ENCODE assay signal across 10 mouse cellular contexts in genomic region chr7:99126057-99126456, GRCm38 (mm10). TPM values are rescaled to one million over a fixed set of nuclear protein-coding genes. Genes with fewer than 3 reads are reported as not detected.
DNase-seq lines count a peak whose midpoint lies in the region.
"Had no signal": no experiment of that assay in that cellular context is flagged by ENCODE, and none has a peak within 500 bp of the region (broad histone marks: within the 10 kb centered on the region; RNA-seq: fewer than 3 reads in every experiment).

No protein-coding gene starts in this region.

- DNase-seq in gastrocnemius, postnatal 10 days, result peak; percentile 54
- DNase-seq in gastrocnemius, postnatal 4 days (ENCODE audit: low spot score in 2 of 2), result no peak
- DNase-seq in NIH3T3 (ENCODE audit: low read depth) (peak; percentile 21), liver (no peak)
- DNase-seq in heart, adult 18-20 months, result peak; percentile 43 to 65
- DNase-seq in heart, postnatal 4 days, result peak; percentile 88
- DNase-seq in left cerebral cortex, adult 8-10 months (ENCODE audit: low spot score in 2 of 2), result no peak
- no peak for DNase-seq in left cerebral cortex, adult 9 months (ENCODE audit: low spot score in 2 of 2)
- DNase-seq: forebrain, postnatal 0 days; kidney, postnatal 14 days had no signal

RNA-seq across cellular contexts. Expression of gene Uvrag, which starts 14.9 kb away (rescaled TPM):
- 10 to 100 TPM; 18.4 to 25.0 TPM for total RNA-seq in gastrocnemius, postnatal 10 days (2021)
- 10 to 100 TPM; 28.9 to 30.4 TPM for total RNA-seq in gastrocnemius, postnatal 4 days (2021)
- 10 to 100 TPM; 17.4 to 19.9 TPM for total RNA-seq in heart, adult 18-20 months (2021)
- 10 to 100 TPM; 33.2 to 34.5 TPM for total RNA-seq in heart, postnatal 4 days (2021)
- 10 to 100 TPM; 53.5 to 64.9 (median 54.4) TPM for total RNA-seq in left cerebral cortex, adult 8-10 months (2022)

RNA-seq across cellular contexts. Expression of gene Dgat2, which starts 56.5 kb away (rescaled TPM):
- total RNA-seq in gastrocnemius, postnatal 10 days (2021), result 10 to 100 TPM; 11.4 to 15.6 TPM
- total RNA-seq in gastrocnemius, postnatal 4 days (2021), result 10 to 100 TPM; 13.0 to 20.0 TPM
- total RNA-seq in heart, adult 18-20 months (2021), result 100 to 1,000 TPM; 343 to 377 TPM
- 10 to 100 TPM; 69.7 to 78.2 TPM for total RNA-seq in heart, postnatal 4 days (2021)
- total RNA-seq in left cerebral cortex, adult 8-10 months (2022), result 10 to 100 TPM; 78.4 to 92.7 (median 82.3) TPM

Comparison
In these comparisons a context has a peak if more than half of its experiments do, and no peak if none do; other contexts are left out.
1. DNase-seq: peak in gastrocnemius, postnatal 10 days (single experiment), NIH3T3 (single experiment), heart, adult 18-20 months (2 of 2) and heart, postnatal 4 days (single experiment); none in gastrocnemius, postnatal 4 days (0 of 2), liver (single experiment), left cerebral cortex, adult 8-10 months (0 of 2) and left cerebral cortex, adult 9 months (0 of 2).